Mouse (Mus musculus) CH12.LX (cell line): ENCODE results near the gene Gdf1. TPM values are rescaled to one million over a fixed set of nuclear protein-coding genes. Genes with fewer than 3 reads are reported as not detected.

ENCODE experiments used
- DNase-seq: peaks from one replicate; pipeline ENCODE4 v3.0.0-alpha.2; 2013; ENCODE audit errors: extremely low read depth
- H3K27ac ChIP-seq: 2 replicates; pipeline ENCODE4 v1.5.1; 2012; ENCODE audit warnings: low read depth, mild to moderate bottlenecking, control low read depth, moderate library complexity; ENCODE audit not compliant: insufficient read depth
- H3K27me3 ChIP-seq: replicated peaks from 2 replicates; pipeline ENCODE3; 2012; ENCODE audit warnings: inconsistent platforms
- H3K36me3 ChIP-seq, 2 experiments: replicated peaks in 1 of 2; 2 replicates each; pipeline versions ENCODE3 to v1.6.1; 2012; ENCODE audit warnings: inconsistent platforms in 1 of 2, low read length in 1 of 2, mild to moderate bottlenecking in 1 of 2, mixed read lengths in 1 of 2, moderate library complexity in 1 of 2; ENCODE audit not compliant: control insufficient read depth in 1 of 2, insufficient read depth in 1 of 2
- H3K4me1 ChIP-seq, 2 experiments: 2 replicates each; pipeline ENCODE4 v1.6.1; 2012; ENCODE audit warnings: inconsistent platforms in 1 of 2, moderate library complexity in 1 of 2; ENCODE audit not compliant: insufficient read depth in 2 of 2, control insufficient read depth in 1 of 2
- H3K4me2 ChIP-seq: 2 replicates; pipeline ENCODE4 v1.6.1; 2012; ENCODE audit warnings: low read depth, mild to moderate bottlenecking, control low read depth; ENCODE audit not compliant: poor library complexity, insufficient read depth, severe bottlenecking
- H3K4me3 ChIP-seq, 3 experiments: fragments of 150-350 bp in 1 of 3; sonication (generic) in 1 of 3; replicated peaks in 1 of 3; 2 replicates each; pipeline versions ENCODE3 to v1.5.1; 2011 to 2012; ENCODE audit warnings: low read depth in 2 of 3, low read length in 2 of 3, mild to moderate bottlenecking in 2 of 3, moderate library complexity in 2 of 3, control low read depth in 1 of 3, improper control_type of control experiment in 1 of 3, inconsistent platforms in 1 of 3, mixed read lengths in 1 of 3; ENCODE audit not compliant: poor library complexity in 1 of 3
- H3K79me2 ChIP-seq: replicated peaks from 2 replicates; pipeline ENCODE4 v1.6.1; 2012; ENCODE audit warnings: mild to moderate bottlenecking, moderate library complexity; ENCODE audit not compliant: control insufficient read depth, poor library complexity, insufficient read depth, severe bottlenecking; ENCODE audit errors: extremely low read depth
- H3K9ac ChIP-seq: 2 replicates; pipeline ENCODE4 v1.6.1; 2012; ENCODE audit warnings: low read depth, mild to moderate bottlenecking, control low read depth, moderate library complexity; ENCODE audit not compliant: insufficient read depth
- H3K9me3 ChIP-seq: replicated peaks from 2 replicates; pipeline ENCODE3; 2012; ENCODE audit warnings: low read length, inconsistent platforms, mixed read lengths
- BHLHE40 ChIP-seq: IDR thresholded peaks from 2 replicates; pipeline ENCODE4 v1.6.1; 2011; ENCODE audit warnings: mild to moderate bottlenecking, low read depth, low read length, improper control_type of control experiment
- CHD1 ChIP-seq: IDR thresholded peaks from 2 replicates; pipeline ENCODE4 v1.6.1; 2012; ENCODE audit warnings: low read depth, low read length, improper control_type of control experiment, inconsistent platforms
- CTCF ChIP-seq, 2 experiments: IDR thresholded peaks in 1 of 2; conservative IDR thresholded peaks in 1 of 2; 2 replicates each; pipeline ENCODE4 v1.5.1; 2011 to 2012; ENCODE audit warnings: low read depth in 2 of 2, low read length in 2 of 2, improper control_type of control experiment in 1 of 2, inconsistent platforms in 1 of 2, mild to moderate bottlenecking in 1 of 2, moderate library complexity in 1 of 2
- ELF1 ChIP-seq: IDR thresholded peaks from 2 replicates; pipeline ENCODE4 v1.6.1; 2014; ENCODE audit warnings: low read depth, mild to moderate bottlenecking, inconsistent platforms, low read length, improper control_type of control experiment
- ETS1 ChIP-seq: conservative IDR thresholded peaks from 2 replicates; pipeline ENCODE4 v1.6.1; 2012; ENCODE audit warnings: low read depth, mild to moderate bottlenecking, inconsistent platforms, low read length, improper control_type of control experiment, moderate library complexity
- GABPA ChIP-seq: IDR thresholded peaks from 2 replicates; pipeline ENCODE4 v1.6.1; 2012; ENCODE audit warnings: low read depth, low read length, improper control_type of control experiment, inconsistent platforms; ENCODE audit not compliant: insufficient replicate concordance
- JUN ChIP-seq: IDR thresholded peaks from 2 replicates; pipeline ENCODE4 v1.6.1; 2011; ENCODE audit warnings: low read depth, mild to moderate bottlenecking, low read length, improper control_type of control experiment, moderate library complexity; ENCODE audit not compliant: insufficient read depth
- KAT2A ChIP-seq: IDR thresholded peaks from 2 replicates; pipeline ENCODE4 v1.6.1; 2012; ENCODE audit warnings: low read length, improper control_type of control experiment, inconsistent platforms; ENCODE audit not compliant: insufficient replicate concordance
- MEF2A ChIP-seq: IDR thresholded peaks from 2 replicates; pipeline ENCODE4 v1.6.1; 2014; ENCODE audit warnings: low read depth, mild to moderate bottlenecking, inconsistent platforms, low read length, improper control_type of control experiment, borderline replicate concordance
- MYC ChIP-seq: IDR thresholded peaks from 2 replicates; pipeline ENCODE4 v1.6.1; 2011; ENCODE audit warnings: low read depth, mild to moderate bottlenecking, improper control_type of control experiment, low read length
- NELFE ChIP-seq: IDR thresholded peaks from 2 replicates; pipeline ENCODE4 v1.6.1; 2011; ENCODE audit warnings: low read depth, low read length, improper control_type of control experiment
- RAD21 ChIP-seq: IDR thresholded peaks from 2 replicates; pipeline ENCODE4 v1.6.1; 2011; ENCODE audit warnings: low read depth, mild to moderate bottlenecking, low read length, improper control_type of control experiment, moderate library complexity
- RCOR1 ChIP-seq: conservative IDR thresholded peaks from 2 replicates; pipeline ENCODE4 v1.6.1; 2012; ENCODE audit warnings: low read depth, mild to moderate bottlenecking, inconsistent platforms, low read length, improper control_type of control experiment
- USF1 ChIP-seq: IDR thresholded peaks from 2 replicates; pipeline ENCODE4 v1.6.1; 2014; ENCODE audit warnings: low read depth, mild to moderate bottlenecking, inconsistent platforms, low read length, improper control_type of control experiment
- ZC3H11A ChIP-seq: IDR thresholded peaks from 2 replicates; pipeline ENCODE4 v1.6.1; 2012; ENCODE audit warnings: low read depth, mild to moderate bottlenecking, inconsistent platforms, low read length, improper control_type of control experiment
- dilution Hi-C: fragments of 300-500 bp; cut with MboI; formaldehyde crosslinking; loops from 2 replicates; pipeline ENCODE4 v1.14.3; 2020; ENCODE audit warnings: low sequenced_read_pairs; ENCODE audit not compliant: extremely low pct_unique_long_range_greater_than_20kb, extremely low pct_ligation_motif_present
- in situ Hi-C: fragments of 300-500 bp; cut with MboI; formaldehyde crosslinking; loops from 3 replicates; pipeline ENCODE4 v1.14.3; 2019; ENCODE audit warnings: low sequenced_read_pairs, low pct_ligation_motif_present, low pct_unique_long_range_greater_than_20kb, mixed read lengths
- polyA plus RNA-seq: library from polyadenylated mRNA; unstranded; fragments of >175 nt; gene quantifications from 2 replicates; pipeline ENCODE4 v1.2.1, GENCODE M21; 2012; ENCODE audit warnings: low read depth; ENCODE audit not compliant: insufficient read length
- total RNA-seq, 2 experiments: library from RNA; depleted of rRNA; stranded (reverse); fragments of 300-350 nt in 1 of 2; fragments of >200 nt in 1 of 2; gene quantifications; 2 replicates each; pipeline ENCODE4 v1.2.3; 2012 to 2014

Gdf1 gene
- total and polyA plus RNA-seq, 3 experiments = 0.17 TPM; not detected in 2

DNA sequence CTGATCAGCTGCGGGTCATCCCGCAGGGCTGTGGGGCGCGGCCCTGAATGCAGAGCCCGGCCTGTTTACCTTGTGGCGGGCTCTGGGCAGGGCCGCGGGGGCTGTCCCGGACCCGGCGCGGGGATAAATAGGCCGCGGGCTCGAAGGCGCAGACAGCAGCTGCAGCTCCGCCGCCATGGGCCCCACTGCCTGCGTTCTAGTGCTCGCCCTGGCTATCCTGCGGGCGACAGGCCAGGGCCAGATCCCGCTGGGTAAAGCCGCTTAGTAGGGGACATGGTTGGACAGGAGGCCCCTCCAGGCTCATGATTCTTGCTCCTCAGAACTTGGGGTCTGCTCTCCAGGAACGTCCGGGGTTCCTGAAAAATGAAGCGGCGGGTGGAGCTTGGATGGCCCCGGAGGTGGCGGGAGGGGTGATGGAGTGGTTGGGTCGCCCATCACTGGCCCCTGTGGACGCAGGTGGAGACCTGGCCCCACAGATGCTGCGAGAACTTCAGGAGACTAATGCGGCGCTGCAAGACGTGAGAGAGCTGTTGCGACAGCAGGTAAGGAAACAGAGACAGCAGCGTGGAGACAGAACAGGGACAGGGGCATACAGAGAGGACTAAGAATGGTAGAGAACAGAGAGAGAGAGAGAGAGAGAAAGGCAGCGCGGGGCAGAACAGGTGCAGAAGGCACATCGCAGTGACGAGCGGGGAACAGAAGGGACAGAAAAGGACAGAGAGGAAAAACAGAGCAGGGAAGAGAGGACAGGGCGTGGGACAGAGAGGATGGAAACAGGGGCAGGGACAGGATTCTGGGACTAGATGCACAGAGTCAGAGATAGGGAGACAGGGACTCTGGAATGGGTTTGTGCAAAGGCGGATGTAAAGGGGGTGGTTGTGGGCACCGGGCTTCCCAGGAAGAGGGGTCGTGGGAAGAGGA lies 44.0 kb downstream of the Gdf1 start, which contains the start of gene Comp:
Comp (plus strand) TSS at position 162 of the 921 bp plus-strand sequence.
- H3K4me3 ChIP-seq = no peak within 1 kb of the TSS
- H3K9ac ChIP-seq = no peak within 1 kb of the TSS
- peaks cover 22% of the 10 kb centered on the region for H3K9me3 ChIP-seq
- dilution Hi-C loops = no loop called here
- TF ChIP-seq BHLHE40 (no peak), RCOR1 (no peak), MEF2A (no peak)
- no peak for DNase-seq
- in situ Hi-C loops = no loop called here
- no peaks in the 10 kb centered on the region for H3K79me2 ChIP-seq
- H3K27me3 ChIP-seq = peaks cover 9% of the 10 kb centered on the region
- peaks cover 3 to 11% of the 10 kb centered on the region in 2 experiments for H3K4me1 ChIP-seq
- no peaks in the 10 kb centered on the region for H3K36me3 ChIP-seq
- H3K27ac ChIP-seq = no peak within 1 kb of the TSS
- H3K4me2 ChIP-seq = no peak within 1 kb of the TSS

GRCm38 (mm10) chr8:70374318-70374927 lies 44.8 kb downstream of the Gdf1 start:
- Histone ChIP-seq H3K9me3 (peaks cover 22% of the 10 kb centered on the region), H3K36me3 (no peaks in the 10 kb centered on the region), H3K27ac (no peak overlapping the region), H3K27me3 (peaks cover 9% of the 10 kb centered on the region), H3K4me3 (no peak overlapping the region), H3K4me2 (no peak overlapping the region), H3K9ac (no peak overlapping the region), H3K79me2 (no peaks in the 10 kb centered on the region), H3K4me1 (peaks cover 3 to 11% of the 10 kb centered on the region in 2 experiments)
- no peak for DNase-seq
- in situ Hi-C loops (no loop called here), dilution Hi-C loops (no loop called here)
- TF ChIP-seq NELFE (no peak), ZC3H11A (no peak), CTCF (conservative IDR thresholded peaks at IDR 0.05 in 1 of 2, IDR thresholded peaks at IDR 0.05 in 1 of 2; ENCODE audit: low read depth in 2 of 2, low read length in 2 of 2) (no peak), ETS1 (no peak), CHD1 (no peak), MYC (no peak), GABPA (no peak), ELF1 (no peak), KAT2A (no peak), JUN (no peak), RAD21 (no peak), MEF2A (no peak), USF1 (no peak)
- TF ChIP-seq, all 38 proteins: peak for 0
